Mouse (Mus musculus) bone marrow macrophage, adult 2 months (primary cell): ENCODE data around the gene Ank.

Source experiments
- CTCF ChIP-seq: IDR thresholded peaks from 2 replicates; pipeline ENCODE4 v1.5.1; 2012; ENCODE audit warnings: low read depth, mild to moderate bottlenecking, low read length, moderate library complexity
- POLR2A ChIP-seq: IDR thresholded peaks from 2 replicates; pipeline ENCODE4 v1.6.1; 2012; ENCODE audit warnings: mild to moderate bottlenecking, low read depth, low read length, borderline replicate concordance

GRCm38 (mm10) chr15:27633941-27634900 lies 167.7 kb downstream of the Ank start:
- TF ChIP-seq CTCF (no peak), POLR2A (no peak)
